Mouse (Mus musculus) liver, adult (tissue): ENCODE data around the gene Hoxd8.

Experiments
- GATA4 ChIP-seq: IDR thresholded peaks from 2 replicates; pipeline ENCODE4 v1.6.1; 2014; ENCODE audit warnings: mild to moderate bottlenecking, low read length; ENCODE audit not compliant: insufficient replicate concordance

Gene Hoxd8

GRCm38 (mm10) chr2:74697567-74698121, 6.8 kb upstream of the Hoxd8 start, which contains the start of gene Hoxd9:
Hoxd9 (plus strand) TSS chr2:74697727.
- TF ChIP-seq GATA4, result no peak

GRCm38 (mm10) chr2:74698201-74699052, 6.0 kb upstream of the Hoxd8 start:
- TF ChIP-seq GATA4, result no peak

- TF ChIP-seq GATA4, result no peak
These were observed 5.4 kb upstream of the Hoxd8 start for GRCm38 (mm10) chr2:74699053-74699430.

- TF ChIP-seq GATA4, result no peak
These were observed 4.5 kb upstream of the Hoxd8 start for GRCm38 (mm10) chr2:74699664-74700545.

GRCm38 (mm10) chr2:74700546-74701112, 3.8 kb upstream of the Hoxd8 start:
- TF ChIP-seq GATA4, result no peak

- no peak for TF ChIP-seq GATA4
These were observed 2.2 kb upstream of the Hoxd8 start for GRCm38 (mm10) chr2:74701949-74702819.

GRCm38 (mm10) chr2:74702820-74703219, 1.6 kb upstream of the Hoxd8 start:
- TF ChIP-seq GATA4, result no peak

- no peak for TF ChIP-seq GATA4
These were observed 1.1 kb upstream of the Hoxd8 start for GRCm38 (mm10) chr2:74703317-74703716.

GRCm38 (mm10) chr2:74703720-74704392, 559 bp upstream of the Hoxd8 start:
- no peak for TF ChIP-seq GATA4

- no peak for TF ChIP-seq GATA4
These were observed 618 bp downstream of the Hoxd8 start for GRCm38 (mm10) chr2:74704999-74705466.

GRCm38 (mm10) chr2:74705467-74706089, 1.2 kb downstream of the Hoxd8 start:
- no peak for TF ChIP-seq GATA4

- TF ChIP-seq GATA4, result no peak
These were observed 2.1 kb downstream of the Hoxd8 start for GRCm38 (mm10) chr2:74706393-74706960.

- no peak for TF ChIP-seq GATA4
These were observed 3.2 kb downstream of the Hoxd8 start for GRCm38 (mm10) chr2:74707599-74707998.
